Mouse (Mus musculus): Measurements from ENCODE around the gene Sh3bp1.

Sh3bp1 gene

GRCm38 (mm10) chr15:78899740-78900584 lies at the start of gene Sh3bp1:
TSS of gene Sh3bp1 (plus strand) at chr15:78899768.
- no peak for DNase-seq (ENCODE audit: low read depth, low spot score)

DNA sequence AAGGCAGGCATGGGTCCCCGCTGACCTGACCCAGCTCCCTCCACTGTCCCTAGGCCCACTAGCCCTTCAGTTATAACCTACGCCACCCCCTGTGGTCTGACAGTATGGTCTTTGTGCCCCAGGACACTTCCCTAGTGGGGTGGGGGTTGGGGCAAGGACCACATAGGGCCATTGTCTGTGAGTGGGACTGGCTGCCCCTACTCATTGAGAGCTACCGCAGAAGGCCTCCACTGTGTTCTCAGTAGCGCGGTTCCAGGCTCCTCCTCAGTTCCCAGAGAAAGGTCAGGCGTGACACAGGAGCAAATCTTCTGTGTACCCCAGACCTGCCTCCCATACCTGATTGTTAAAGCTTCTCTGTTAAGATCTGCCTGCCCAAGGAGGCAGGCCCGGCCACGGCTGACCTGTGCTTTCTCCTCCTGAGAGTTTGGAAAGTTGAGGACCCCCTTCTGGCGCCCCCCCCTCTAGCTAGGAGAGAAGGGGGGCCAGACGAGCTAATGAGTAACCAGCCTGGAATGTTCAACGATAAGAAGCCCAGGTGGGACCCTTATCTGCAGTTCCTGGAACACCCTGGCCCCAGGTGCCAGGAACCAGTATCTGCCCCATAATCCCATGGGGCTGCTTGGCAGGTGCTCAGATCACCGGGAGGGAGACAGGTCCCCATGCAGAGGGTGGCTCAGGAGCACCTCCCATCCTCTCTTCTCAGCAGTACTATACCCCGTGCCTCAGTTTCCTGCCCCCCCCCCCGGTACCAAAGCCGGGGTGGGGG lies 49.3 kb upstream of the Sh3bp1 start:
- no peak for DNase-seq (ENCODE audit: low read depth, low spot score)

DNA sequence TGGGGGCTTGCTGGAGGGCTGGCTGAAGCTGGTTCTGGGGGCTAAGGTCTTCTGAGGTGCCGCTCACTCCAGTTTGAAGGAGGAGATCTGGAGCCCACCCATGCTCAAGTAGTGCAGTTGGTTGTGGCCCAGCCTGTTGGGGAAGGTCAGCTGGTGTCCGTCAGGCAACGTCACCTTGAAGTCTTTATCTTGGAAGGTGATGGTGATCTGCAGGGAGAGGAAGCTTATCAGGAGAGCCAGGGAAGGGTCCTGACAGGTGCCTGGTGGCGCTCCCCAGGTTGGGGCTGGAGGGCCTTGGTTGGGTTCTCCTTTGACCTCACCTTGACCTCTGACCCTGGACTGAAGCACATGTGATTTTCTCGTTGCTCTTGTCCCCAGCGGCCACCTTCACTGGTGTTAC lies 48.6 kb upstream of the Sh3bp1 start:
- no peak for DNase-seq (ENCODE audit: low read depth, low spot score)

DNA sequence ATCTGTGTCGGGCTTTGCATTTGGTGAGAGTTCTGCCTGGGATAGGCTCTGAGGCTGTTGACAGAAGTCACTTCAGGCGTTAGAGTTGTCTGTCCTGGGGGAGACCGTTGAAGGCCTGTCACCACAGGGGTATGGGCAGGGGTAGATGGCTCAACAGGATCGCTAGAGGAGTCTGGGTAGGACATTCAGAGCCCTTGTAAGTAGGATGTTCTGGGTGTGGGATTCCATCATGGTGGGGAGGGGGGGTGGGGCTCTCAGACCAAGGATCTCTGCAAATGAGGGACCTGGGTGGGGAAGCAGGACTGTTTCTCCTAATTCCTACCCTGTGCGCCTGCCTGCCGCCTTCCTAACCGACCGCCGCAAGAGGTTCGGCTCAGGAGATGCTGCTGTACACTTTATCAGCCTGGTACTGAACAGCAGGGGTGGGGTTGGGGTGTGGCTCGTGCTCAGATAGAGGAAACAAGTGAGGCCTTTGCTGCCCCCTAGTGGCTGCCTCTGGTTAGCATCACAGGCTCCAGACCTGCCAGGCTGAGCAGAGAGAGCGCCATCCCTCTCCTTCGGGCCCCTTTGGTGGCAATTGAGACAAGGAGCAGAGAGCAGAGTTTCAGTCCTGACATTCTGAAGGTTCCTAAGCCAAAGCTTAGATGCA lies 47.9 kb upstream of the Sh3bp1 start:
- peak; percentile 84 for DNase-seq (ENCODE audit: low read depth, low spot score)

DNA sequence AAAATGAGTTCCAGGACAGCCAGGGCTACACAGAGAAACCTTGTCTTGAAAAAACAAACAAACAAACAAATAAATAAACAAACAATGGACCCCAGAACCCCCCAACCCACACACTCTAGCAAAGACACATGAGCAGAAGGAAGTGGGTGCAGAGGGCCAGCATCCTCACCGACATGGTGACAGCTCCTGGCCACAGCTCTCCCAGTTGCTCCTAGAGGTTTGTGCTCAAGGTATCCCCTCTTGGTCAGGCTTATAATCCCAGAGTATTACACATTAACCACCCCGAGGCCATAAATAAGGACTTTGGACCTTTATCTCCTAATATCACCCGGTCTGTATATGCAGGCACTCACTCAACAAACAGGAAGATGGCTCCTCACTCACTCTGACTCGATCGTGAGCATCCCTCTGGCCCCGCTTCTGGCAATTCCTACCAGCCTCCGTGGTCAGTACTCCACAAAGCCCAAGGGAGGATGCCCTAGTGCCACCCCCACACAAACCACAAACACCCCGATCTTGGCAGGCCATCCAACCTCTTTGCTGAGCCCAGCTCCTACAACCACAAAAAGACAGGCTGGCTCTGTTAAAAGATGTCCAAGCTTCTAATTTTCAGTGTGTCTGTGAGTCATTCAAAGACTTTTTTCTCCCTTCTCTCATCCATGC lies 44.1 kb upstream of the Sh3bp1 start, which contains the start of gene Lgals2:
Gene Lgals2 (minus strand): TSS at position 227 of the 663 bp plus-strand sequence.
- DNase-seq (ENCODE audit: low read depth, low spot score): no peak

- no peak for DNase-seq (ENCODE audit: low read depth, low spot score)
Measured at GRCm38 (mm10) chr15:78857009-78857408, 42.6 kb upstream of the Sh3bp1 start.

DNA sequence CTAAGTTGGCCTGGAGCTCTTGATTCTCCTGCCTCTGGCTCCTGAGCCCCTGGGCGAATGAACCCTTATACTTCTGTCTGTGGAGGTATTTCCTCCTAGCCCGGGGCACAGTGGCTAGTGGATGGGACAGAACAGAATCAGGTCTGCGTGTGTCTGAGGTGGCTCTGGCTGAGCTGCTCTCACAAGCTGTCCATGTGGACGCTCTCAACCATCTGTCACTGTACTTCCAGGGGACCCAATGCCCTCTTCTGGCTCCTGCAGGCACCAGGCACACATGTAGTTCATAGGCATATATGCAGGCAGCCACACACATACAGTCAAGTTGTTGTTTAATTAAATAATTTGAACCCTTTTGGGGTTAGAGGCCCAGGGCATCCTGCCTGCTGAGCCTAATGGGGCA lies 40.3 kb upstream of the Sh3bp1 start:
- DNase-seq (ENCODE audit: low read depth, low spot score): no peak

- DNase-seq (ENCODE audit: low read depth, low spot score): no peak
Measured at GRCm38 (mm10) chr15:78859714-78860113, 39.9 kb upstream of the Sh3bp1 start.

DNA sequence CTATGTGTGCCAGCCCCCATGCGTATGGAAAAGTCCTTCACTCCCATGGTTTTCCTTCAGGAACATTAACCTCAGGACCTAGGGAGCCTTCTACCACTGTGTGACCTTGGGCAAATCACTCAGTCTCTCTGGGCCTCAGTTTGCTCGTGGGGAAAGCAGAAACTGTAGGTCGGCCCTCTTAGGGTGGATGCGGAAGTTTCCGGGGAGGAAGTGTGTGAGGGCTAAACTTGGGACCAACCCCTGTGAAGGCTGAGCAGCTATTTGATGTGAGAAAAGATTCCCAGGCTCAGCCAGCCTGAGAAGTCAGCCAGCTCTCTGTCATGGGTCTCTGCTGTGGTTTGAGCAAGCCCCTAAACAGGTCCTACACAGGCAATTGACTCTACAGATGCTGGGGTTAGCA lies 37.3 kb upstream of the Sh3bp1 start:
- no peak for DNase-seq (ENCODE audit: low read depth, low spot score)

- DNase-seq (ENCODE audit: low read depth, low spot score): no peak
Measured at GRCm38 (mm10) chr15:78863154-78863553, 36.4 kb upstream of the Sh3bp1 start.

GRCm38 (mm10) chr15:78863852-78864253 lies 35.7 kb upstream of the Sh3bp1 start:
- DNase-seq (ENCODE audit: low read depth, low spot score): no peak

- no peak for DNase-seq (ENCODE audit: low read depth, low spot score)
Measured at GRCm38 (mm10) chr15:78868398-78868797, 31.2 kb upstream of the Sh3bp1 start.

DNA sequence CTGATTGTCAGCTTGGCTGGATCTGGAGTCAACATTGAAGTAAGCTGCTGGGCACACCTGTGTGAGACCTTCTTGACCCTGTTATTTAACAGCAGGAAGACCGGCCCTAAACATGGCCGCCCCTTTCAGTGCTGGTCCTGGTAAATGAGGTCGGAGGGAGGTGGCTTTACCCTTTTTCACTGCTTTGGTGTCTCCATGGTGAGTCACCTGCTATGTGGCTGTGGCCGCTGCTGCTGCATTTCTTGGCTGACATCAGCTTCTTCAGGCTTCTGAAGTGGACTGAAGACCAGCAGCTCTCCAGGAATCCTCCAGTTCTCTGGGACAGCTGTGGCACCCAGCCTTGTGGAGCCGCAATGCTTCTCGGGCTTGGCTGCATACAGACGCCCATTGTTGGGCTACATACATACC lies 30.7 kb upstream of the Sh3bp1 start:
- no peak for DNase-seq (ENCODE audit: low read depth, low spot score)

DNA sequence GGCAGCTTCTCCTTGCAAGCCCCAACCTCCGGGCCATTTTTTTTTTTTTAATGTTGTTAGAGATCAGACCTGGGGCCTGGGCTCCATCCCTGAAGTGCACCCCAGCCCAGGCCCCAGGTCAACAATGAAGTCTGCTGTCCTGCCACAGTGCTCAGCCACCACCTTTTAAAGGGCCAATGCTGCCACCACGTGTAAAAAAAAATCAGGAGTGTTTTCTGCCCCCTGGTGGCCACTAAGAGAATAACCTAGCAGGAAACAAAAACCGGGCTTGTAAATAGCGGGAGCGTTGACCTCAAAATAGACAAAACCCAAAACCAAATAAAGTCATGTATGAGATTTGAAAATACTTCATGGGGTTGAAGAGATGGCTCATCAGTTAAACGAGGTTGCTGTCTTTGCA lies 29.8 kb upstream of the Sh3bp1 start:
- no peak for DNase-seq (ENCODE audit: low read depth, low spot score)

DNA sequence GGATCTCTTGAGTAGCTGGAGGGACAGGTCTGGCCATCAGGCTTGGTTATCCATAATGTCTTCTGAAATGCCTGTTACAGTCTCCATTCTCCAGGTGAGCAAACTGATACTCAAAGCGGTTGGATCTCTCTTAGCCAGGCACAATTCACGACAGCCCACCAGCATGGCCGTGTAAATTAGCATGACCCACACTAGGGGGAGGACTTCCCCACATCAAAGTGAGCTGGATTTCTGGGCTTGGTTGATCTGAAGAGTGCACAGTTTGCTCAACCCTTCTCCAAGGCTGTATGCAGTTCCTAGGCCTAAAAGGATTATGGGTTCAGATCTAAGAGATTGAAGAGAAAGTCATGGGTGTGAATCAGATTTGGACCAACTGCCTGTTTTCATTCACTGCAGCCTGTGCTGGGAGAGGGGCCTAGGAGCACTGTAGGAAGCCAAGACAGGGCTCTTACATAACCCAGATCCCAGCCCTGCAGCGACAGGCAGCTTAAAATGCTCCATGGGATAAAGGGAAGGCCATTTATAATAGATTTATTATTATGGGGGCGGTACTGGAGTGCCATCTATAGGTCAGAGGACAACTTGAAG lies 27.5 kb upstream of the Sh3bp1 start:
- DNase-seq (ENCODE audit: low read depth, low spot score): no peak

DNA sequence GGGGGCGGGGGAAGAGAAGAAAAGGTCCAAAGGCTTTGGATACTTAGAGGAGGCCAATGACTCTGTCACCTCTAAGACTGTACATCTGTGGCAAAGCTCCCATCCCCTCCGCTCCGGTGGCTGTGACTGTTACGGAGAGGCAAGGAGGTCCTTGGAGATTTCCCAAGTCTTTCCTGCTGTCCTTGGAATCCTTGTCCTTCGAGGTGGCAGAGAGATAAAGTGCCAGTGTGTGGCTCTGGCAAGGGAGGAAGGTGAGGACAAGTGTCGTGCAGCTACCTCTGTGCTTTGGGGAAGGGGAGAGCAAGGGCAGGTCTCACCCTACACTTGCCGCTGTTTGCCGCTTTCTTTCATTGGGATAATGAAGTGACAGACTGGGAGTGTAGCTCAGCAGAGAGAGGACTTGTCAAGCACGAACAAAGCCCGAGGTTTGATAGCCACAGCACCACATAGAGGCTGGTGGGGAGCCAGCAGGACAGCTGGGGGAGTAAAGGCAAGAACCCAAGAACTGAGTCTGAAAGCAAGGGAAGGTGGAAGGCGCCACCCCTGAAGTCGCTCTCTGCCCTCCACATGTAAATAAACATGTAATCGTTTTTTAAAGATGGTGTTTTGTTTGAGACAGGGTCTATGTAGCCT lies 25.6 kb upstream of the Sh3bp1 start:
- no peak for DNase-seq (ENCODE audit: low read depth, low spot score)

- no peak for DNase-seq (ENCODE audit: low read depth, low spot score)
Measured at GRCm38 (mm10) chr15:78874989-78875388, 24.6 kb upstream of the Sh3bp1 start.

DNA sequence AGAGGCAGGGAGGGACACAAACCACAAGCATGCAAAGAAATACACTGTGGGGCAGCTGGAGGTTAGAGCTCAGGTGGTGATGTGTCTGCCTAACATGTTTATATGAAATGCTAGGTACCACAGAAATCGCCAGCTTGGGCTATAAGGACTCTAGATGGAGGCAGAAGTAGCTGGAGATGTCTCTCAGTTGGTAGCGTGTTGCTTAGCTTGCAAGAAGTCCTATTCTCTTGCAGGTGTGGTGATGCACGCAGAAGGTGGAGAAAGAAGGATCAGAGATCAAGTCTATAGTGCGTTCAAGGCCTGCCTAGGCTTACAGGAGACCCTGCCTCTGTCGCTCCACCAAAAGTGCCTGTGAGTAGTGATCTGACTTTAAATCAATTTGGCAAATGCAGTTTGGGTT lies 24.0 kb upstream of the Sh3bp1 start:
- DNase-seq (ENCODE audit: low read depth, low spot score): no peak

GRCm38 (mm10) chr15:78876258-78876696 lies 23.3 kb upstream of the Sh3bp1 start:
- DNase-seq (ENCODE audit: low read depth, low spot score): peak; percentile 41

- peak; percentile 96 for DNase-seq (ENCODE audit: low read depth, low spot score)
Measured at GRCm38 (mm10) chr15:78876991-78877809, 22.4 kb upstream of the Sh3bp1 start, which contains the start of gene Gga1. TSS of gene Gga1 (plus strand) at chr15:78877190.
